Mouse (Mus musculus) heart, embryonic 13.5 days (tissue): ENCODE data around the gene Bag3. TPM values are rescaled to one million over a fixed set of nuclear protein-coding genes. Genes with fewer than 3 reads are reported as not detected.
A peak's percentile ranks its signal among the peaks of the same experiment; 100 is the strongest.

Experiments
- ATAC-seq: fragments of 200-750 bp; cut with Nextera tagmentation; 2 replicates; pipeline ENCODE4 v1.8.0; 2017; ENCODE audit warnings: moderate TSS enrichment; ENCODE audit not compliant: insufficient number of reproducible peaks, low FRiP score, low TSS enrichment; ENCODE audit errors: extremely low read depth
- H3K27ac ChIP-seq: fragments of 300-500 bp; sonication (generic); replicated peaks from 2 replicates; pipeline ENCODE4 v1.5.1; 2015; ENCODE audit warnings: moderate library complexity, mild to moderate bottlenecking, inconsistent platforms
- H3K27me3 ChIP-seq: fragments of 300-500 bp; sonication (generic); replicated peaks from 2 replicates; pipeline ENCODE4 v1.6.1; 2015; ENCODE audit warnings: mild to moderate bottlenecking, inconsistent platforms
- H3K36me3 ChIP-seq: fragments of 300-500 bp; sonication (generic); 2 replicates; pipeline ENCODE4 v1.6.1; 2015; ENCODE audit warnings: mild to moderate bottlenecking, inconsistent platforms
- H3K4me1 ChIP-seq: fragments of 300-500 bp; sonication (generic); 2 replicates; pipeline ENCODE4 v1.6.1; 2015; ENCODE audit warnings: inconsistent platforms
- H3K4me2 ChIP-seq: fragments of 300-500 bp; sonication (generic); 2 replicates; pipeline ENCODE4 v1.6.1; 2015; ENCODE audit warnings: inconsistent platforms, mild to moderate bottlenecking, moderate library complexity
- H3K4me3 ChIP-seq: fragments of 300-500 bp; sonication (generic); 2 replicates; pipeline ENCODE4 v1.5.1; 2015; ENCODE audit warnings: moderate library complexity, mild to moderate bottlenecking, inconsistent platforms
- H3K9ac ChIP-seq: fragments of 300-500 bp; sonication (generic); 2 replicates; pipeline ENCODE4 v1.6.1; 2015; ENCODE audit warnings: inconsistent platforms, mild to moderate bottlenecking, moderate library complexity
- H3K9me3 ChIP-seq: fragments of 300-500 bp; sonication (generic); 2 replicates; pipeline ENCODE4 v1.6.1; 2016; ENCODE audit warnings: inconsistent platforms
- WGBS: fragments of 180-500 bp; shearing (Covaris S2); methylation state at CpG from one replicate; pipeline ENCODE4 v1.1.7; 2015; ENCODE audit warnings: mixed read lengths; 5-methylcytosine and 5-hydroxymethylcytosine counted together
- polyA plus RNA-seq: library from polyadenylated mRNA; unstranded; fragments of >200 nt; fragmentation: Nextera tagmentation; extraction: Ambion mirVana; gene quantifications from 2 replicates; pipeline ENCODE4 v1.2.1, GENCODE M21; 2015

Gene Bag3
- polyA plus RNA-seq, 1 experiment from 2014 or later = 21.5 TPM

DNA sequence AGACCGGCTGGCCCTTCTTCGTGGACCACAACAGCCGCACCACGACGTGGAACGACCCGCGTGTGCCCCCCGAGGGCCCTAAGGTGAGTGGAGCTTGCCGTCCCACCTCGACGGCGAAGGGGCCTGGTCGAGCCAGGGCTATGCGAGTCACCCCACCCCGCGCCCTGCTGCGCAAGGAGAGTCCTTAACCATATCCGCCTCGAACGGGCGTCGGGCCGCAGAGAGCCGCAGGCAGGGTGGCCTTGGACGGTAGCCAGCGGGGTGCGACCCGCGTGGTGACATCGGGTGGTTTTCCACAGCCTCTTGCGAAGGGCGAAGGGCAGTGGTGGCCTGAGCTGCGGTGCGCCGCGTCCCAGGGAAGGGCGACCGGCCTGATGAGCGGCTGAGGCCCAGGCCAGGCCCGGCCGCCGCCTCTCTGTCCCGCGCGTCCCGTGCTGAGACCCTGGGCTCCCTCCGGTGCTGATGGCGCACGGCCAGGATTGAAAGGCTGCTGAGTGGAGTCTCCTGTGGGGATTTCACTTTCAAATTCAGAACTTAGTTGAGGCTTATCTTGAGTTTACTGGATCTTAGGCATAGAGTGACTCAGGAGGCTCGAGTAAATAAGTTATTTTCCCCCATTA, 656 bp downstream of the Bag3 start:
- WGBS = under 1% methylated on average over 51 of the region's 51 CpGs

GRCm38 (mm10) chr7:128524641-128525040, 1.2 kb downstream of the Bag3 start:
- Histone ChIP-seq H3K27me3 (no peaks in the 10 kb centered on the region), H3K27ac (peak overlapping the region; percentile 99), H3K4me1 (peaks cover 59% of the 10 kb centered on the region), H3K9me3 (no peaks in the 10 kb centered on the region), H3K4me2 (peak overlapping the region; percentile 86), H3K9ac (peak overlapping the region; percentile 97), H3K36me3 (peaks cover 5% of the 10 kb centered on the region), H3K4me3 (peak overlapping the region; percentile 91)
- WGBS = 70% methylated on average over 3 of the region's 3 CpGs
- no peak for ATAC-seq

More for the DNA sequence above, 656 bp downstream of the Bag3 start:
- Histone ChIP-seq H3K9ac (peak overlapping the region; percentile 97), H3K36me3 (peaks cover 5% of the 10 kb centered on the region), H3K27me3 (no peaks in the 10 kb centered on the region), H3K9me3 (no peaks in the 10 kb centered on the region), H3K27ac (peak overlapping the region; percentile 99), H3K4me2 (peak overlapping the region; percentile 86), H3K4me1 (peaks cover 59% of the 10 kb centered on the region), H3K4me3 (peak overlapping the region; percentile 91)
- peak; percentile 67 for ATAC-seq

- H3K36me3 ChIP-seq = peaks cover 5% of the 10 kb centered on the region
- peak overlapping the region; percentile 50; the same call in 1 of the 2 replicates for H3K27ac ChIP-seq
- H3K9ac ChIP-seq = peak overlapping the region; percentile 54
- 0 out of 2 replicates have a peak overlapping the region, but pooled peaks have one; percentile 6 for H3K4me3 ChIP-seq
- peaks cover 74% of the 10 kb centered on the region for H3K4me1 ChIP-seq
- ATAC-seq = no peak
- H3K27me3 ChIP-seq = no peaks in the 10 kb centered on the region
- WGBS = 35% methylated on average over 6 of the region's 6 CpGs
- peak overlapping the region; percentile 86 for H3K4me2 ChIP-seq
- no peaks in the 10 kb centered on the region for H3K9me3 ChIP-seq
Measured at GRCm38 (mm10) chr7:128526611-128527010, 3.2 kb downstream of the Bag3 start.

DNA sequence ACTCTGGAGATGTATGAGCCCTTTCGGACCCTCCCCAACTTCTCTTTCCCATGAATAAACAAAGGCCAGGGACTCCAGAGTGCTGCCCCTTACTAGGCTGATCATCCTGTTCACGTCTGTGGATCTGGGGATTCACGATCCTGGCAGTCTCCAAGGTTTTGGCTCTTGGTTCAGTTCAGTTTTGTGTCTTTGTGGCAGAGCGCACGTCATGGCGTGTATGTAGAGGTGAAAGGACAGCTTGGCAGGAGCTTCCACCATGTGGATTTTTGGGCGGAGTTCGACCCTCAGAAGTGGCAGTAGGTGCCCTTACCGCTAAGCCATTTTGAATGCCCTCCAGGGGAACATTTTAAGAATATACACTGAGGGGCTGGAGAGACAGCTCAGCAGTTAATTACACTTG, 5.2 kb downstream of the Bag3 start:
- ATAC-seq = no peak
- Histone ChIP-seq H3K27ac (peak overlapping the region; percentile 93), H3K36me3 (peaks cover 5% of the 10 kb centered on the region), H3K9me3 (no peaks in the 10 kb centered on the region), H3K4me3 (no peak overlapping the region), H3K27me3 (no peaks in the 10 kb centered on the region), H3K4me1 (peaks cover 89% of the 10 kb centered on the region), H3K9ac (peak overlapping the region; percentile 75), H3K4me2 (peak overlapping the region; percentile 59)
- WGBS = 69% methylated on average over 9 of the region's 9 CpGs

- Histone ChIP-seq H3K27ac (peak overlapping the region; percentile 93), H3K4me3 (no peak overlapping the region), H3K9ac (peak overlapping the region; percentile 75), H3K4me1 (peaks cover 94% of the 10 kb centered on the region), H3K9me3 (no peaks in the 10 kb centered on the region), H3K4me2 (peak overlapping the region; percentile 59), H3K36me3 (peaks cover 5% of the 10 kb centered on the region), H3K27me3 (no peaks in the 10 kb centered on the region)
- no peak for ATAC-seq
- 16% methylated on average over 6 of the region's 6 CpGs for WGBS
Measured at GRCm38 (mm10) chr7:128529126-128529525, 5.7 kb downstream of the Bag3 start.

DNA sequence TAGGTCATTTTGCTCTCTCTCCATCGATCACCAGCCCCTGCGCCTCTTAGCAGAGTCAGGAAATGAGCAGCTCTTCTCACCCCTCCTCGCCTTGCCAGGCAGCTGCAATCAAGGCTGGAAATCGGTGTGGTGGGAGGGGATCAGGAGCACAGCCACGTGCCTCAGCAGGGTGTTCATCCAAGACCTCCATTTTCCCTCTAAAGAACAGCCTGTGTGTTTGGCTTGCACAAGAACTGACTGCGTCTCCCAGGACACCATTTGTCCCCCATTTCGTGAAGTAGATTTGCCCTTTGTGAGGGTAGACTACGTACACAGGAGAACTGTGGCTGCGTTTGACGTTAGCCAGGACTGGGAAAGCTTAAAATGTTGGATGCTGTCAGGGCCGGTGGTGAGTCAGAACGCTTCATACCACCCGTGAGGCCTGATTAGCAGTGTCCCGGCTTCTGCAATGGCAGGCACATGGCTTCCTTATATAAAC, 6.2 kb downstream of the Bag3 start:
- no peak overlapping the region for H3K4me3 ChIP-seq
- peaks cover 99% of the 10 kb centered on the region for H3K4me1 ChIP-seq
- no peaks in the 10 kb centered on the region for H3K9me3 ChIP-seq
- no peaks in the 10 kb centered on the region for H3K27me3 ChIP-seq
- H3K27ac ChIP-seq = peak overlapping the region; percentile 93
- peaks cover 5% of the 10 kb centered on the region for H3K36me3 ChIP-seq
- ATAC-seq = no peak
- peak overlapping the region; percentile 59 for H3K4me2 ChIP-seq
- peak overlapping the region; percentile 75 for H3K9ac ChIP-seq
- 15% methylated on average over 14 of the region's 14 CpGs for WGBS

GRCm38 (mm10) chr7:128531031-128531430, 7.6 kb downstream of the Bag3 start:
- Histone ChIP-seq H3K4me1 (peaks cover 100% of the 10 kb centered on the region), H3K4me2 (peak overlapping the region; percentile 59), H3K9ac (peak overlapping the region; percentile 75), H3K4me3 (peak overlapping the region; percentile 29), H3K9me3 (no peaks in the 10 kb centered on the region), H3K27ac (peak overlapping the region; percentile 93), H3K27me3 (no peaks in the 10 kb centered on the region), H3K36me3 (no peaks in the 10 kb centered on the region; the same call in 1 of the 2 replicates)
- WGBS = 12% methylated on average over 11 of the region's 11 CpGs
- peak; percentile 22; the same call in 1 of the 2 replicates for ATAC-seq

DNA sequence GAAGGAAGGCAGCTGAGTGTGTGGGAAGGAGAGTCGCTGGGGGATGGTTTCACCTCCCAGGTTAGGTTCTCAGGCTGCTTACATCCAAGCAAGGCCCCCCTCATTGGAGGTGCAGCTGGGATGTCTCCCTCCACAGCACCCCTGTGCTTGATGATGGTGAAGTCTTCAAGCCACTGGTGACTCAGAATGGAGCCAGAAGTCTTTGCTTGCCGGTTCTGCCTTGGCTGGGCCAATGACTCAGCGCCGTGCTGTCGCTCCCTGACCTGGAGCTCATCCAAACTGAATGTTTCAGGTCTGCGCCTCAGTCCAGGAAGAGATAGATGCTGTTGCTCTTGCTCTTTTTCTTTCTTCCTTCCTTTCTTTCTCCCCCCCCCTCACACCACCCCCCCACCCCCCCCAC, 8.5 kb downstream of the Bag3 start:
- peak overlapping the region; percentile 75 for H3K9ac ChIP-seq
- H3K9me3 ChIP-seq = no peaks in the 10 kb centered on the region
- H3K27ac ChIP-seq = peak overlapping the region; percentile 93
- peaks cover 3% of the 10 kb centered on the region; the same call in 1 of the 2 replicates for H3K36me3 ChIP-seq
- H3K4me3 ChIP-seq = peak overlapping the region; percentile 29
- H3K4me2 ChIP-seq = peak overlapping the region; percentile 59
- no peaks in the 10 kb centered on the region for H3K27me3 ChIP-seq
- WGBS = 12% methylated on average over 6 of the region's 6 CpGs
- peaks cover 100% of the 10 kb centered on the region for H3K4me1 ChIP-seq
- ATAC-seq = no peak

GRCm38 (mm10) chr7:128532441-128533166, 9.2 kb downstream of the Bag3 start:
- no peak for ATAC-seq
- 51% methylated on average over 6 of the region's 6 CpGs for WGBS
- Histone ChIP-seq H3K27ac (peak overlapping the region; percentile 93), H3K4me1 (peaks cover 100% of the 10 kb centered on the region), H3K4me2 (peak overlapping the region; percentile 59; the same call in 1 of the 2 replicates), H3K9me3 (no peaks in the 10 kb centered on the region), H3K36me3 (peaks cover 3% of the 10 kb centered on the region; the same call in 1 of the 2 replicates), H3K27me3 (no peaks in the 10 kb centered on the region), H3K4me3 (no peak overlapping the region), H3K9ac (0 out of 2 replicates have a peak overlapping the region, but pooled peaks have one; percentile 75)

- H3K27ac ChIP-seq = peak overlapping the region; percentile 75
- 38% methylated on average over 5 of the region's 5 CpGs for WGBS
- peaks cover 100% of the 10 kb centered on the region for H3K4me1 ChIP-seq
- no peak for ATAC-seq
- peaks cover 9% of the 10 kb centered on the region for H3K36me3 ChIP-seq
- no peak overlapping the region for H3K4me3 ChIP-seq
- H3K9me3 ChIP-seq = no peaks in the 10 kb centered on the region
- H3K4me2 ChIP-seq = peak overlapping the region; percentile 20; the same call in 1 of the 2 replicates
- H3K9ac ChIP-seq = 0 out of 2 replicates have a peak overlapping the region, but pooled peaks have one; percentile 29
- H3K27me3 ChIP-seq = no peaks in the 10 kb centered on the region
Measured at GRCm38 (mm10) chr7:128534984-128535491, 11.6 kb downstream of the Bag3 start.

DNA sequence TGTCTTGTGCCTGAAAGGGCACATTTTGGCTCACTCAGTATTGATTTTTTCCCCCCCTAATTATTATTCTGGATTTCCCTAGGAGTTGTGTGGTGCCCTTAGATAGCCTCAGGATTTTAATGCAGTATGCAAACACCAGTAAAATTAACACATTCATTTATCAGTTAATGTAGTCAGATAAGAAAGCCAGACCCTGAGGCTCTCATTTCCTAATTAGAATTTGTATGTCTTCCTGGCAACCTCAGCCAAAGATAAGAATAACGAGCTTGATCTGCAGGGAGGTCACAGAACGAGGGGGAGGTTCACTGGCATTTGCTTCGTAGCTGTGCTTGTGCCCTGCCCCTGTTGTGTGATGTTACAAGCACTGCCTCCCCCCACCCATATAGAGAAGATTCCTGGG, 12.7 kb downstream of the Bag3 start:
- peaks cover 19% of the 10 kb centered on the region for H3K36me3 ChIP-seq
- H3K9ac ChIP-seq = peak overlapping the region; percentile 52; the same call in 1 of the 2 replicates
- H3K4me2 ChIP-seq = 0 out of 2 replicates have a peak overlapping the region, but pooled peaks have one; percentile 5
- no peaks in the 10 kb centered on the region for H3K27me3 ChIP-seq
- no peak overlapping the region for H3K4me3 ChIP-seq
- H3K9me3 ChIP-seq = no peaks in the 10 kb centered on the region
- ATAC-seq = no peak
- WGBS = 9% methylated on average over 3 of the region's 3 CpGs
- H3K27ac ChIP-seq = peak overlapping the region; percentile 94
- H3K4me1 ChIP-seq = peaks cover 100% of the 10 kb centered on the region
